Mouse (Mus musculus) liver, adult 2 months (tissue): ENCODE results near the gene Dgki. TPM values are rescaled to one million over a fixed set of nuclear protein-coding genes. Genes with fewer than 3 reads are reported as not detected.

Experiments used
- DNase-seq: peaks from one replicate; pipeline ENCODE4 v3.0.0-alpha.2; 2011; ENCODE audit warnings: low read depth, low spot score; ENCODE audit errors: extremely low read depth
- H3K27ac ChIP-seq: fragments of 200-500 bp; replicated peaks from 2 replicates; pipeline ENCODE4 v1.5.1; 2012; ENCODE audit warnings: low read depth, mild to moderate bottlenecking, control low read depth, inconsistent platforms, low read length; ENCODE audit not compliant: insufficient read depth
- H3K27me3 ChIP-seq: fragments of 200-500 bp; 2 replicates; pipeline ENCODE4 v1.6.1; 2012; ENCODE audit warnings: mild to moderate bottlenecking, moderate library complexity, low read length, inconsistent platforms; ENCODE audit not compliant: control insufficient read depth, insufficient read depth
- H3K36me3 ChIP-seq: fragments of 200-500 bp; 2 replicates; pipeline ENCODE4 v1.6.1; 2012; ENCODE audit warnings: low read length, inconsistent platforms; ENCODE audit not compliant: control insufficient read depth, insufficient read depth
- H3K4me1 ChIP-seq: fragments of 200-500 bp; 2 replicates; pipeline ENCODE4 v1.6.1; 2011; ENCODE audit warnings: low read length; ENCODE audit not compliant: control insufficient read depth, insufficient read depth
- H3K4me3 ChIP-seq: fragments of 200-500 bp; 2 replicates; pipeline ENCODE4 v1.5.1; 2011; ENCODE audit warnings: low read depth, mild to moderate bottlenecking, control low read depth, low read length, moderate library complexity; ENCODE audit not compliant: insufficient read depth
- H3K79me2 ChIP-seq: fragments of 200-500 bp; 2 replicates; pipeline ENCODE4 v1.6.1; 2012; ENCODE audit warnings: inconsistent platforms, mild to moderate bottlenecking, low read length, moderate library complexity; ENCODE audit not compliant: control insufficient read depth, insufficient read depth
- H3K9ac ChIP-seq: fragments of 200-500 bp; 2 replicates; pipeline ENCODE4 v1.6.1; 2012; ENCODE audit warnings: low read depth, mild to moderate bottlenecking, control low read depth, inconsistent platforms, low read length
- CTCF ChIP-seq: fragments of 200-500 bp; IDR thresholded peaks from 2 replicates; pipeline ENCODE4 v1.5.1; 2011; ENCODE audit warnings: low read depth, low read length, control low read depth
- POLR2A ChIP-seq: fragments of 200-500 bp; IDR thresholded peaks from 2 replicates; pipeline ENCODE4 v1.6.1; 2011; ENCODE audit warnings: low read length, control low read depth; ENCODE audit not compliant: insufficient read depth; ENCODE audit errors: extremely low read depth
- WGBS: fragments of 180-500 bp; shearing (Covaris S2); methylation state at CpG from one replicate; pipeline ENCODE4 v1.1.7; 2018; 5-methylcytosine and 5-hydroxymethylcytosine counted together
- polyA plus RNA-seq: library from polyadenylated mRNA; depleted of rRNA; stranded (reverse); fragments of >200 nt; gene quantifications from 2 replicates; pipeline ENCODE4 v1.2.3, GENCODE M21; 2012
- total RNA-seq: library from RNA; depleted of rRNA; stranded (reverse); fragments of >200 nt; gene quantifications from 2 replicates; pipeline ENCODE4 v1.2.3, GENCODE M21; 2014

The Dgki gene
- total and polyA plus RNA-seq, 2 experiments = 0.09 TPM; not detected in 1

DNA sequence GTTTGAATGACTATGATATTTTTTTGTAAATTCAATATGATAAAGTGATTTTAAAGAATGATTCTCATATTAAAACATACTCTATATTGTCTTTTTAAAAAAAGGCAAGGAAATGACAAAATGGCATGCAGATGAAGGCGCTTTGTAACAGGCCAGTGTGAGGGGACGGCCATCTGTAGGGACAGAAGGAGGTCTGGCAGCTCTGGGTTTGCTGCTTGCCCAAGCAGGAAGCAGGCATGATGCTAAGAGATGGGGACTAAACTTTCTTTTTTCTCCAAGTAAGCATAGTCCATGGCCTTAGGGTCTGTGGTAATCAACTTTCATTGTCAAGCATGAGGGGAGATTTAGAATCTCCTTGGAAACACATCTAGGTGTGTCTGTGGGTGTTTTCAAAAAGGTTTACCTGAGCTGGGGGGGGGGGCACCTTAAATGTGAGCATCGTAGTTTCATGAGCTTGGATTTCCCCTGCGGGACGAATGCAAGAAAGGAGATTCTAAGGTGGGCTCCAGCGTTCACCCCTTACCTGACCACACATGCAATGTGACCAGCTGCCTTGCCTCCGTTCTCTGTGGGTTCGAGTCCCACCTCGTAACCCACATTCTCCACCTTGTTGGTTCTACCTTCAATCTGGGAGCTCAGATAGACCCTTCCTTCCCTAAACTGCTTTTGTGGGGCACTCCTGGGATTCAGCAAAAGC lies 26.1 kb upstream of the Dgki start:
- no peak for DNase-seq
- TF ChIP-seq CTCF = no peak
- no peak for TF ChIP-seq POLR2A
- no peaks in the 10 kb centered on the region for H3K79me2 ChIP-seq
- 96% methylated on average over 9 of the region's 9 CpGs for WGBS
- H3K9ac ChIP-seq = no peak overlapping the region
- no peaks in the 10 kb centered on the region for H3K27me3 ChIP-seq
- H3K36me3 ChIP-seq = no peaks in the 10 kb centered on the region; the same call in 1 of the 2 replicates
- no peaks in the 10 kb centered on the region for H3K4me1 ChIP-seq
- no peak overlapping the region for H3K4me3 ChIP-seq
- H3K27ac ChIP-seq = no peak overlapping the region

DNA sequence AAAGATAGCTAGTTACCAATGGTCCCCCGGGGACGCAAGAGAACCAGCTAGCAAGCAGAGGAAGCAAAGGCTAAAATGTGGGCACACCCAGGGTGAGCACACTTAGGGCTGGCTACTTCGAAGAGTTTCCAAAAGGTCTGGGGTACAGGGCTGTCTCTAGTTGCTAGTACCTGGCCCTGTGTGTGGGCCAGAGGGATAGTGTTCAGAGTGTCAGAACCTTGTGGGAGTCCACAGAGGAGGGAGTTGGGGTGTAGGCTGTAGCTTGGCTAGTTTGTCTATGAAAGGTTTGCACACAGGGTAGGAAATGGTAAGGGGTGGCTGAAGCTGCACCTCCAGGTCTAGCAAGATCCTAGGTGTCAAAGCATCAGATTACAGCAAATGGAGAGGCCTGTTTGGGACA lies 25.1 kb upstream of the Dgki start:
- H3K27me3 ChIP-seq = no peaks in the 10 kb centered on the region

DNA sequence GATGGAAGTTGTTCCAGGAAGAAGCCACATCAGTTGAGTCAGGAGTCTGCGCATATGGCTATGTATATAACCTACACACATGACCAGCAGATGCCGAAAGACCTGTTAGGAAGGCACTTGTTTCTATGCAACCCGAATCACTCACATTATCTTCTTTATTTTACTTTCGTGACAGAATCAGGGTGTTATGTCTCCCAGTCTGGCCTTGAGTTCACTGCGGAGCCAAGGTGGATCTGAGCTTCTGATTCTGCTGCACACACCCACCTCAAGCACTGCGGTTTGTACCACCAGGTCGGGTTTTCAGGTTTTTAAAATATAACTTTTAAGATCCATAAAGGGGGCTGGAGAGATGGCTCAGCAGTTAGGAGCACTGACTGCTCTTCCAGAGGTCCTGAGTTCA lies 22.7 kb upstream of the Dgki start:
- 90% methylated on average over 7 of the region's 7 CpGs for WGBS
- TF ChIP-seq POLR2A (no peak), CTCF (no peak)
- H3K79me2 ChIP-seq = no peaks in the 10 kb centered on the region

More for the DNA sequence above, 25.1 kb upstream of the Dgki start:
- WGBS = 86% methylated on average over 3 of the region's 3 CpGs
- Histone ChIP-seq H3K9ac (no peak overlapping the region), H3K36me3 (no peaks in the 10 kb centered on the region), H3K27ac (no peak overlapping the region), H3K79me2 (no peaks in the 10 kb centered on the region), H3K4me1 (no peaks in the 10 kb centered on the region), H3K4me3 (no peak overlapping the region)
- TF ChIP-seq POLR2A = no peak
- no peak for TF ChIP-seq CTCF
- DNase-seq = no peak

DNA sequence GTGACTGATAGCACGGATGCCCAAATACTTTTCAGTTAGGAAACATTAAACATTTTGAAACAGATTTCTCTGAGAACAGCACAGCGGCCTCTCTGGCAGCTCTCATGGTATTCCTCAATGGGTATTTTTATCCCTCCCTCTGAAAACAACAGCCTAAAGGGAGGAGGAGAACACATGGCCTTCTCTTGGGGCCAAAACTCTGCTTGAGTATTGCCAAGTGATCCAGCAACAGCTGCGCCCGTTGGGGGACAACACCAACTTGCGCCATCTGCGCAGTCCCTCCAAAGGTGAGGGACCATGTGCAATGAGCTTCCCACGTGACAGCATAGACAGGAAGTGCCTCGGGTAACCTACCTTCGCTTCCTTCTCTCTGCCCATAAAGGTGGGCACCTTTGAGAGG lies 22.1 kb upstream of the Dgki start:
- no peaks in the 10 kb centered on the region for H3K79me2 ChIP-seq
- no peaks in the 10 kb centered on the region for H3K27me3 ChIP-seq
- H3K4me1 ChIP-seq = no peaks in the 10 kb centered on the region
- H3K4me3 ChIP-seq = no peak overlapping the region
- H3K27ac ChIP-seq = no peak overlapping the region
- no peak for DNase-seq
- H3K9ac ChIP-seq = no peak overlapping the region
- WGBS = 93% methylated on average over 9 of the region's 9 CpGs
- no peaks in the 10 kb centered on the region for H3K36me3 ChIP-seq
- TF ChIP-seq CTCF (no peak), POLR2A (no peak)

More for the DNA sequence above, 22.7 kb upstream of the Dgki start:
- H3K9ac ChIP-seq = no peak overlapping the region
- no peaks in the 10 kb centered on the region for H3K4me1 ChIP-seq
- no peak for DNase-seq
- no peaks in the 10 kb centered on the region for H3K27me3 ChIP-seq
- no peak overlapping the region for H3K27ac ChIP-seq
- no peaks in the 10 kb centered on the region for H3K36me3 ChIP-seq
- H3K4me3 ChIP-seq = no peak overlapping the region

DNA sequence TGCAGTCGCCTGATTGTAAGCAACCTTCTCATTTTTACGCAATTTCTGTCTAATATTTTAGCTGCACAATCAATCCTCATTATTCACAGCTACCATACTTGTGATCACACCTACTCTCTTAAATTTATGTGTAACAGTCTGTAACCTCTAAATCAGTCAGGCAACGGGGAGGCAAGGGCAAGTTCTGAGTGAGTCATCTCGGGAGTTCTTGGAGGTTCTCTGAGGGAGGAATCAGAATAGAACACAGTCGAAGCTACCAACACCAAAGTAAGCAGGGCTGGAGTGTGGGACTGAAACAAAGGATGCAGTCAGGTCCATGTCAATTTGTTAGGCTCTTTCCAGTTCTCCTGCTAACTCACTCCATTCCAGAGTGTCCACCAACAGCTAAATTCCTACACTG lies 17.9 kb upstream of the Dgki start:
- TF ChIP-seq POLR2A = no peak
- TF ChIP-seq CTCF = no peak
- 91% methylated on average over 5 of the region's 5 CpGs for WGBS
- no peak for DNase-seq

DNA sequence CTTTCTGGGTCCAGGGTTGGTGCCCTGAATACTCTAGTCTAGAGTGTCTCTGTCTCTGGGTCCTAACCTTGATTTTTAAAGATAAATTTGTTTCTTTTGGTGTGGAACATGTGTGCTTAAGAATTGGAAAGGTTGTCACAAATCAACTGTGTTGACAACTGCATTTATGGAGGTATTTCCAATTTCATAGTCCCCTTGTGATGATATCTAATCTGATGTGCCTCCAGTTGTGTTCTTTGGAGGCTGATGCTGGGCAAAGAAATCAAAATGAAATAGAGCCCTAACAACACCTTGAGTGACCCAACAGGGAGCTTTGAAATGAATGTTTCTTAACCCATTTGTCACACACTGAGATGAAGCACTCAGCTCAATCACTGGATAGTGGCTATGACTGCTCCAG lies 15.5 kb upstream of the Dgki start:
- no peak overlapping the region for H3K4me3 ChIP-seq
- no peaks in the 10 kb centered on the region for H3K79me2 ChIP-seq
- no peaks in the 10 kb centered on the region for H3K27me3 ChIP-seq
- H3K27ac ChIP-seq = no peak overlapping the region
- no peaks in the 10 kb centered on the region for H3K4me1 ChIP-seq
- no peak for DNase-seq
- H3K9ac ChIP-seq = no peak overlapping the region
- TF ChIP-seq CTCF = no peak
- no peak for TF ChIP-seq POLR2A
- H3K36me3 ChIP-seq = no peaks in the 10 kb centered on the region

More for the DNA sequence above, 17.9 kb upstream of the Dgki start:
- H3K27ac ChIP-seq = no peak overlapping the region
- H3K9ac ChIP-seq = no peak overlapping the region
- no peaks in the 10 kb centered on the region for H3K36me3 ChIP-seq
- no peaks in the 10 kb centered on the region for H3K27me3 ChIP-seq
- no peak overlapping the region for H3K4me3 ChIP-seq
- H3K79me2 ChIP-seq = no peaks in the 10 kb centered on the region
- no peaks in the 10 kb centered on the region for H3K4me1 ChIP-seq
